Mouse (Mus musculus) CH12.LX (cell line): ENCODE results near the gene Mrpl34. TPM values are rescaled to one million over a fixed set of nuclear protein-coding genes. Genes with fewer than 3 reads are reported as not detected.

Experiments
- DNase-seq: peaks from one replicate; pipeline ENCODE4 v3.0.0-alpha.2; 2013; ENCODE audit errors: extremely low read depth
- H3K27ac ChIP-seq: 2 replicates; pipeline ENCODE4 v1.5.1; 2012; ENCODE audit warnings: low read depth, mild to moderate bottlenecking, control low read depth, moderate library complexity; ENCODE audit not compliant: insufficient read depth
- H3K27me3 ChIP-seq: replicated peaks from 2 replicates; pipeline ENCODE3; 2012; ENCODE audit warnings: inconsistent platforms
- H3K36me3 ChIP-seq, 2 experiments: replicated peaks in 1 of 2; 2 replicates each; pipeline versions ENCODE3 to v1.6.1; 2012; ENCODE audit warnings: inconsistent platforms in 1 of 2, low read length in 1 of 2, mild to moderate bottlenecking in 1 of 2, mixed read lengths in 1 of 2, moderate library complexity in 1 of 2; ENCODE audit not compliant: control insufficient read depth in 1 of 2, insufficient read depth in 1 of 2
- H3K4me1 ChIP-seq, 2 experiments: 2 replicates each; pipeline ENCODE4 v1.6.1; 2012; ENCODE audit warnings: inconsistent platforms in 1 of 2, moderate library complexity in 1 of 2; ENCODE audit not compliant: insufficient read depth in 2 of 2, control insufficient read depth in 1 of 2
- H3K4me2 ChIP-seq: 2 replicates; pipeline ENCODE4 v1.6.1; 2012; ENCODE audit warnings: low read depth, mild to moderate bottlenecking, control low read depth; ENCODE audit not compliant: poor library complexity, insufficient read depth, severe bottlenecking
- H3K4me3 ChIP-seq, 3 experiments: fragments of 150-350 bp in 1 of 3; sonication (generic) in 1 of 3; replicated peaks in 1 of 3; 2 replicates each; pipeline versions ENCODE3 to v1.5.1; 2011 to 2012; ENCODE audit warnings: low read depth in 2 of 3, low read length in 2 of 3, mild to moderate bottlenecking in 2 of 3, moderate library complexity in 2 of 3, control low read depth in 1 of 3, improper control_type of control experiment in 1 of 3, inconsistent platforms in 1 of 3, mixed read lengths in 1 of 3; ENCODE audit not compliant: poor library complexity in 1 of 3
- H3K79me2 ChIP-seq: replicated peaks from 2 replicates; pipeline ENCODE4 v1.6.1; 2012; ENCODE audit warnings: mild to moderate bottlenecking, moderate library complexity; ENCODE audit not compliant: control insufficient read depth, poor library complexity, insufficient read depth, severe bottlenecking; ENCODE audit errors: extremely low read depth
- H3K9ac ChIP-seq: 2 replicates; pipeline ENCODE4 v1.6.1; 2012; ENCODE audit warnings: low read depth, mild to moderate bottlenecking, control low read depth, moderate library complexity; ENCODE audit not compliant: insufficient read depth
- H3K9me3 ChIP-seq: replicated peaks from 2 replicates; pipeline ENCODE3; 2012; ENCODE audit warnings: low read length, inconsistent platforms, mixed read lengths
- BHLHE40 ChIP-seq: IDR thresholded peaks from 2 replicates; pipeline ENCODE4 v1.6.1; 2011; ENCODE audit warnings: mild to moderate bottlenecking, low read depth, low read length, improper control_type of control experiment
- CHD1 ChIP-seq: IDR thresholded peaks from 2 replicates; pipeline ENCODE4 v1.6.1; 2012; ENCODE audit warnings: low read depth, low read length, improper control_type of control experiment, inconsistent platforms
- CTCF ChIP-seq, 2 experiments: IDR thresholded peaks in 1 of 2; conservative IDR thresholded peaks in 1 of 2; 2 replicates each; pipeline ENCODE4 v1.5.1; 2011 to 2012; ENCODE audit warnings: low read depth in 2 of 2, low read length in 2 of 2, improper control_type of control experiment in 1 of 2, inconsistent platforms in 1 of 2, mild to moderate bottlenecking in 1 of 2, moderate library complexity in 1 of 2
- ETS1 ChIP-seq: conservative IDR thresholded peaks from 2 replicates; pipeline ENCODE4 v1.6.1; 2012; ENCODE audit warnings: low read depth, mild to moderate bottlenecking, inconsistent platforms, low read length, improper control_type of control experiment, moderate library complexity
- GABPA ChIP-seq: IDR thresholded peaks from 2 replicates; pipeline ENCODE4 v1.6.1; 2012; ENCODE audit warnings: low read depth, low read length, improper control_type of control experiment, inconsistent platforms; ENCODE audit not compliant: insufficient replicate concordance
- HCFC1 ChIP-seq: IDR thresholded peaks from 2 replicates; pipeline ENCODE4 v1.6.1; 2012; ENCODE audit warnings: low read depth, mild to moderate bottlenecking, inconsistent platforms, low read length, improper control_type of control experiment
- IRF4 ChIP-seq: IDR thresholded peaks from 2 replicates; pipeline ENCODE4 v1.6.1; 2014; ENCODE audit warnings: low read depth, mild to moderate bottlenecking, inconsistent platforms, low read length, improper control_type of control experiment
- JUN ChIP-seq: IDR thresholded peaks from 2 replicates; pipeline ENCODE4 v1.6.1; 2011; ENCODE audit warnings: low read depth, mild to moderate bottlenecking, low read length, improper control_type of control experiment, moderate library complexity; ENCODE audit not compliant: insufficient read depth
- JUND ChIP-seq: conservative IDR thresholded peaks from 2 replicates; pipeline ENCODE4 v1.6.1; 2011; ENCODE audit warnings: low read depth, low read length, improper control_type of control experiment
- MAX ChIP-seq: IDR thresholded peaks from 2 replicates; pipeline ENCODE4 v1.6.1; 2011; ENCODE audit warnings: low read length, improper control_type of control experiment
- MAZ ChIP-seq: IDR thresholded peaks from 2 replicates; pipeline ENCODE4 v1.6.1; 2012; ENCODE audit warnings: low read depth, mild to moderate bottlenecking, inconsistent platforms, low read length, improper control_type of control experiment, moderate library complexity
- MEF2A ChIP-seq: IDR thresholded peaks from 2 replicates; pipeline ENCODE4 v1.6.1; 2014; ENCODE audit warnings: low read depth, mild to moderate bottlenecking, inconsistent platforms, low read length, improper control_type of control experiment, borderline replicate concordance
- MXI1 ChIP-seq: IDR thresholded peaks from 2 replicates; pipeline ENCODE4 v1.6.1; 2011; ENCODE audit warnings: mild to moderate bottlenecking, low read depth, low read length, improper control_type of control experiment
- MYC ChIP-seq: IDR thresholded peaks from 2 replicates; pipeline ENCODE4 v1.6.1; 2011; ENCODE audit warnings: low read depth, mild to moderate bottlenecking, improper control_type of control experiment, low read length
- NELFE ChIP-seq: IDR thresholded peaks from 2 replicates; pipeline ENCODE4 v1.6.1; 2011; ENCODE audit warnings: low read depth, low read length, improper control_type of control experiment
- NRF1 ChIP-seq: IDR thresholded peaks from 2 replicates; pipeline ENCODE4 v1.6.1; 2014; ENCODE audit warnings: low read depth, mild to moderate bottlenecking, inconsistent platforms, low read length, improper control_type of control experiment, moderate library complexity
- PAX5 ChIP-seq: IDR thresholded peaks from 2 replicates; pipeline ENCODE4 v1.6.1; 2012; ENCODE audit warnings: low read length, inconsistent platforms, mixed read lengths
- POLR2A ChIP-seq: IDR thresholded peaks from 2 replicates; pipeline ENCODE4 v1.6.1; 2011; ENCODE audit warnings: low read depth, mild to moderate bottlenecking, improper control_type of control experiment, low read length
- RAD21 ChIP-seq: IDR thresholded peaks from 2 replicates; pipeline ENCODE4 v1.6.1; 2011; ENCODE audit warnings: low read depth, mild to moderate bottlenecking, low read length, improper control_type of control experiment, moderate library complexity
- RCOR1 ChIP-seq: conservative IDR thresholded peaks from 2 replicates; pipeline ENCODE4 v1.6.1; 2012; ENCODE audit warnings: low read depth, mild to moderate bottlenecking, inconsistent platforms, low read length, improper control_type of control experiment
- SIN3A ChIP-seq: IDR thresholded peaks from 2 replicates; pipeline ENCODE4 v1.6.1; 2012; ENCODE audit warnings: low read length, improper control_type of control experiment, inconsistent platforms
- SMC3 ChIP-seq: IDR thresholded peaks from 2 replicates; pipeline ENCODE4 v1.6.1; 2011; ENCODE audit warnings: low read depth, low read length, improper control_type of control experiment
- TBP ChIP-seq: conservative IDR thresholded peaks from 2 replicates; pipeline ENCODE4 v1.6.1; 2011; ENCODE audit warnings: low read depth, low read length, improper control_type of control experiment
- UBTF ChIP-seq: IDR thresholded peaks from 2 replicates; pipeline ENCODE4 v1.6.1; 2012; ENCODE audit warnings: low read depth, mild to moderate bottlenecking, inconsistent platforms, low read length, improper control_type of control experiment, moderate library complexity
- USF1 ChIP-seq: IDR thresholded peaks from 2 replicates; pipeline ENCODE4 v1.6.1; 2014; ENCODE audit warnings: low read depth, mild to moderate bottlenecking, inconsistent platforms, low read length, improper control_type of control experiment
- ZKSCAN1 ChIP-seq: IDR thresholded peaks from 2 replicates; pipeline ENCODE4 v1.6.1; 2012; ENCODE audit warnings: low read depth, inconsistent platforms, low read length, improper control_type of control experiment, borderline replicate concordance
- ZNF384 ChIP-seq: IDR thresholded peaks from 2 replicates; pipeline ENCODE4 v1.6.1; 2012; ENCODE audit warnings: low read depth, low read length, improper control_type of control experiment, inconsistent platforms
- dilution Hi-C: fragments of 300-500 bp; cut with MboI; formaldehyde crosslinking; loops from 2 replicates; pipeline ENCODE4 v1.14.3; 2020; ENCODE audit warnings: low sequenced_read_pairs; ENCODE audit not compliant: extremely low pct_unique_long_range_greater_than_20kb, extremely low pct_ligation_motif_present
- in situ Hi-C: fragments of 300-500 bp; cut with MboI; formaldehyde crosslinking; loops from 3 replicates; pipeline ENCODE4 v1.14.3; 2019; ENCODE audit warnings: low sequenced_read_pairs, low pct_ligation_motif_present, low pct_unique_long_range_greater_than_20kb, mixed read lengths
- polyA plus RNA-seq: library from polyadenylated mRNA; unstranded; fragments of >175 nt; gene quantifications from 2 replicates; pipeline ENCODE4 v1.2.1, GENCODE M21; 2012; ENCODE audit warnings: low read depth; ENCODE audit not compliant: insufficient read length
- total RNA-seq, 2 experiments: library from RNA; depleted of rRNA; stranded (reverse); fragments of 300-350 nt in 1 of 2; fragments of >200 nt in 1 of 2; gene quantifications; 2 replicates each; pipeline ENCODE4 v1.2.3; 2012 to 2014

The Mrpl34 gene
- total and polyA plus RNA-seq, 3 experiments = 94.4 to 150 (median 133) TPM

GRCm38 (mm10) chr8:71507589-71508104, 42.9 kb downstream of the Mrpl34 start:
- no peak overlapping the region for H3K27ac ChIP-seq
- no peaks in the 10 kb centered on the region for H3K36me3 ChIP-seq
- no peaks in the 10 kb centered on the region for H3K79me2 ChIP-seq
- peaks cover 2 to 4% of the 10 kb centered on the region in 2 experiments; a peak in 3 of 4 replicates for H3K4me1 ChIP-seq
- peak overlapping the region; percentile 24; the same call in 1 of the 2 replicates for H3K4me2 ChIP-seq
- H3K9me3 ChIP-seq = no peaks in the 10 kb centered on the region
- peak; percentile 44 for DNase-seq
- H3K4me3 ChIP-seq = peak overlapping the region in 1 of 3 experiments; percentile 5
- in situ Hi-C loops = loop anchor here (10.0 kb wide), 1 partner anchor 63 kb away; no protein-coding TSS in a partner anchor
- no peak overlapping the region for H3K9ac ChIP-seq
- peaks cover 67% of the 10 kb centered on the region for H3K27me3 ChIP-seq
- no peak for TF ChIP-seq UBTF
- peak; percentile 80 for TF ChIP-seq NRF1
- dilution Hi-C loops = no loop called here

GRCm38 (mm10) chr8:71509316-71509715, 44.6 kb downstream of the Mrpl34 start:
- DNase-seq = no peak
- peaks cover 0 to 2% of the 10 kb centered on the region in 2 experiments; a peak in 1 of 4 replicates for H3K4me1 ChIP-seq
- H3K36me3 ChIP-seq = no peaks in the 10 kb centered on the region
- no peak overlapping the region for H3K4me3 ChIP-seq
- H3K4me2 ChIP-seq = no peak overlapping the region
- no peaks in the 10 kb centered on the region for H3K9me3 ChIP-seq
- in situ Hi-C loops (loop anchor here (10.0 kb wide), 1 partner anchor 65 kb away; no protein-coding TSS in a partner anchor), dilution Hi-C loops (no loop called here)
- TF ChIP-seq NELFE (no peak), MEF2A (no peak), ETS1 (no peak), IRF4 (no peak), CHD1 (no peak), HCFC1 (no peak), NRF1 (no peak), JUN (no peak), BHLHE40 (no peak), RCOR1 (no peak), ZKSCAN1 (no peak), MYC (no peak)
- TF ChIP-seq, all 38 proteins: peak for 0
- Histone ChIP-seq H3K27ac (no peak overlapping the region), H3K27me3 (peaks cover 67% of the 10 kb centered on the region), H3K9ac (no peak overlapping the region), H3K79me2 (no peaks in the 10 kb centered on the region)

- no peak within 1 kb of the TSS for H3K27ac ChIP-seq
- no peak within 1 kb of the TSS for H3K9ac ChIP-seq
- no peak within 1 kb of the TSS for H3K4me3 ChIP-seq
- no peaks in the 10 kb centered on the region for H3K36me3 ChIP-seq
- dilution Hi-C loops (no loop called here), in situ Hi-C loops (no loop called here)
- DNase-seq = no peak
- no peak within 1 kb of the TSS for H3K4me2 ChIP-seq
- peaks cover 0 to 2% of the 10 kb centered on the region in 2 experiments; a peak in 1 of 4 replicates for H3K4me1 ChIP-seq
- H3K27me3 ChIP-seq = peaks cover 49% of the 10 kb centered on the region
- H3K9me3 ChIP-seq = no peaks in the 10 kb centered on the region
- TF ChIP-seq CTCF (conservative IDR thresholded peaks at IDR 0.05 in 1 of 2, IDR thresholded peaks at IDR 0.05 in 1 of 2; ENCODE audit: low read depth in 2 of 2, low read length in 2 of 2) = no peak
- no peak for TF ChIP-seq TBP
- TF ChIP-seq JUND = no peak
- TF ChIP-seq SMC3 = no peak
- TF ChIP-seq MAZ = no peak
- TF ChIP-seq GABPA = no peak
- no peak for TF ChIP-seq JUN
- TF ChIP-seq RAD21 = no peak
- TF ChIP-seq POLR2A = no peak
- no peak for TF ChIP-seq MXI1
- TF ChIP-seq SIN3A = no peak
- no peak for TF ChIP-seq MAX
- no peak for TF ChIP-seq ZKSCAN1
- no peak for TF ChIP-seq CHD1
- no peak for TF ChIP-seq ZNF384
- no peak for TF ChIP-seq PAX5
- TF ChIP-seq USF1 = no peak
- no peaks in the 10 kb centered on the region for H3K79me2 ChIP-seq
Measured at GRCm38 (mm10) chr8:71511644-71512043, 46.9 kb downstream of the Mrpl34 start, which contains the start of gene Plvap. Gene Plvap (minus strand): TSS chr8:71511752.
